Mouse (Mus musculus): ENCODE measurements around the gene Bcas3.

The Bcas3 gene

GRCm38 (mm10) chr11:85352539-85353380 lies at the start of gene Bcas3:
Gene Bcas3, plus strand, starts transcription at chr11:85353167.
- peak; percentile 99 for DNase-seq

- DNase-seq = no peak
Measured at GRCm38 (mm10) chr11:85306577-85307260, 46.2 kb upstream of the Bcas3 start.

- DNase-seq = peak; percentile 18
Measured at GRCm38 (mm10) chr11:85308799-85309198, 44.2 kb upstream of the Bcas3 start.

- DNase-seq = no peak
Measured at GRCm38 (mm10) chr11:85310407-85310712, 42.6 kb upstream of the Bcas3 start.

GRCm38 (mm10) chr11:85310713-85311574 lies 42.0 kb upstream of the Bcas3 start, which contains the start of gene Ppm1d:
Gene Ppm1d, plus strand, starts transcription at chr11:85311244.
- peak; percentile 100 for DNase-seq

GRCm38 (mm10) chr11:85311645-85312490 lies 41.1 kb upstream of the Bcas3 start:
- peak; percentile 77 for DNase-seq

GRCm38 (mm10) chr11:85312818-85313217 lies 40.1 kb upstream of the Bcas3 start:
- DNase-seq = peak; percentile 87

GRCm38 (mm10) chr11:85313361-85313760 lies 39.6 kb upstream of the Bcas3 start:
- no peak for DNase-seq

- DNase-seq = peak; percentile 23
Measured at GRCm38 (mm10) chr11:85323567-85324330, 29.2 kb upstream of the Bcas3 start.

GRCm38 (mm10) chr11:85328717-85329116 lies 24.2 kb upstream of the Bcas3 start:
- DNase-seq = no peak

- no peak for DNase-seq
Measured at GRCm38 (mm10) chr11:85329167-85329894, 23.6 kb upstream of the Bcas3 start.

- DNase-seq = peak; percentile 65
Measured at GRCm38 (mm10) chr11:85334778-85335177, 18.2 kb upstream of the Bcas3 start.

GRCm38 (mm10) chr11:85339173-85339831 lies 13.7 kb upstream of the Bcas3 start:
- no peak for DNase-seq

GRCm38 (mm10) chr11:85340070-85340616 lies 12.8 kb upstream of the Bcas3 start:
- DNase-seq = no peak

GRCm38 (mm10) chr11:85353819-85354218 lies 852 bp downstream of the Bcas3 start:
- DNase-seq = no peak

GRCm38 (mm10) chr11:85359641-85360040 lies 6.7 kb downstream of the Bcas3 start:
- DNase-seq = no peak

- no peak for DNase-seq
Measured at GRCm38 (mm10) chr11:85361621-85362020, 8.7 kb downstream of the Bcas3 start.

- no peak for DNase-seq
Measured at GRCm38 (mm10) chr11:85366168-85366567, 13.2 kb downstream of the Bcas3 start.

GRCm38 (mm10) chr11:85367823-85368222 lies 14.9 kb downstream of the Bcas3 start:
- DNase-seq = no peak

GRCm38 (mm10) chr11:85379091-85379490 lies 26.1 kb downstream of the Bcas3 start:
- no peak for DNase-seq

All from lung, postnatal 36 days (tissue).